Comparison of ENCODE assay signal across 8 mouse cellular contexts in genomic region chr19:46689460-46690372, GRCm38 (mm10). TPM values are rescaled to one million over a fixed set of nuclear protein-coding genes. Genes with fewer than 3 reads are reported as not detected.
DNase-seq lines count a peak whose midpoint lies in the region; ATAC-seq lines count a peak whose summit lies in the region.

TSS of gene Borcs7 (plus strand) at chr19:46689906.

- peak; percentile 97 for ATAC-seq in common myeloid progenitor, adult 5-6 weeks (replicated peaks; ENCODE audit: low read depth, poor library complexity, severe bottlenecking)

- H3K4me1 ChIP-seq in megakaryocyte, embryonic 14.5 days = peaks cover 39% of the 10 kb centered on the region

- no peaks in the 10 kb centered on the region for H3K27me3 ChIP-seq in megakaryocyte, embryonic 14.5 days (replicated peaks)

- DNase-seq in ZHBTc4 (ENCODE audit: low read depth, low spot score) = peak; percentile 91
- peak; percentile 68 to 74 for DNase-seq in gastrocnemius, adult 8-10 months (ENCODE audit: low spot score in 2 of 2)
- DNase-seq in hindlimb bud, embryonic 11.5 days (ENCODE audit: extremely low spot score, low read depth, low spot score) = peak; percentile 57
- peak; percentile 84 to 90 for DNase-seq in left cerebral cortex, adult 8-10 months (ENCODE audit: low spot score in 2 of 2)
- peak; percentile 93 for DNase-seq in right cerebral cortex, postnatal 10 days (ENCODE audit: low spot score in 2 of 2)
- DNase-seq in urinary bladder, postnatal 25 days (ENCODE audit: low spot score) = peak; percentile 76

- H3K4me3 ChIP-seq in megakaryocyte, embryonic 14.5 days (replicated peaks) = peak within 1 kb of the TSS; percentile 97

- no peaks in the 10 kb centered on the region for H3K9me3 ChIP-seq in megakaryocyte, embryonic 14.5 days

- H3K36me3 ChIP-seq in megakaryocyte, embryonic 14.5 days (replicated peaks; ENCODE audit: low read length) = peaks cover 11% of the 10 kb centered on the region

RNA-seq across cellular contexts. Expression of gene Borcs7, which starts in this region (rescaled TPM):
- 3.7 and 5.8 TPM in 2 replicates for total RNA-seq in common myeloid progenitor, adult 5-6 weeks (2017)
- total RNA-seq in gastrocnemius, adult 8-10 months (2022) = 10 to 100 TPM; 12.0 to 14.7 (median 12.6) TPM
- 10 to 100 TPM; 20.6 to 25.2 (median 23.0) TPM for total RNA-seq in left cerebral cortex, adult 8-10 months (2022)
- 0.97 TPM in 1 of 2 replicates, not detected in the other for polyA plus RNA-seq in megakaryocyte, embryonic 14.5 days (2012; ENCODE audit: insufficient read depth, low replicate concordance)

Comparison
In these comparisons a context has a peak if more than half of its experiments do, and no peak if none do; other contexts are left out.
1. Peak in every context shown above with its lines: DNase-seq, ATAC-seq and H3K4me3 ChIP-seq.